Mouse (Mus musculus): Measurements from ENCODE around the gene Lrrc8d.

GRCm38 (mm10) chr5:105858754-105859694 is 159.3 kb downstream of the Lrrc8d start:
- TF ChIP-seq POLR2A (IDR thresholded peaks at IDR 0.05; ENCODE audit: extremely low read depth, insufficient read depth, low read length) = no peak
- TF ChIP-seq CTCF (IDR thresholded peaks at IDR 0.05; ENCODE audit: low read depth, low read length) = no peak
